Mouse (Mus musculus) CD4-positive, CD25-positive, alpha-beta regulatory T cell, adult 9 weeks (primary cell): ENCODE measurements around the gene Khdc1c. TPM values are rescaled to one million over a fixed set of nuclear protein-coding genes. Genes with fewer than 3 reads are reported as not detected.

Experiments
- polyA plus RNA-seq: library from polyadenylated mRNA; unstranded; fragments of 100-300 nt; shearing (Covaris generic); gene quantifications from one replicate; pipeline ENCODE4 v1.2.1, GENCODE M21; 2017

The Khdc1c gene
- polyA plus RNA-seq = not detected

DNA sequence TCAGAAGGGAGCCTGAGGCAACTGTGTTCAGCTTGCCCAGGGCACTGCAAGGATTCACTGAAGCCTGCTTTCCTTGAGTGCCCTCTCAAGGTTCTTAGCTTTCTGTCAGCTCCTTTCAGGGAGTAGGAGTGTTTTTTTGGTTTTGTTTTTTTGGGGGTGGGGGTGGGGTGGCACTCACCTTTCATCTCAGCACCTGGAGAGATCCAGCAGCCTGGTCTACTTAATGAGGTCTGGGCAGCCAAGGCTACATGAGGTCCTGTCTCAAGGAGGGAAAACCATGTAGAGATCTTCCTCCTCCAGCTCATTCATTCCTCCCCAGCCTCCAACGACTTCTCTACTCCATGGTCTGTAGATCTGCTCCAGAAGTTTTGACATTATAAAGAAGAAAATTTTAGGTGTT is at the start of gene Khdc1c:
Gene Khdc1c (plus strand): TSS at position 301 of the 400 bp plus-strand sequence.

DNA sequence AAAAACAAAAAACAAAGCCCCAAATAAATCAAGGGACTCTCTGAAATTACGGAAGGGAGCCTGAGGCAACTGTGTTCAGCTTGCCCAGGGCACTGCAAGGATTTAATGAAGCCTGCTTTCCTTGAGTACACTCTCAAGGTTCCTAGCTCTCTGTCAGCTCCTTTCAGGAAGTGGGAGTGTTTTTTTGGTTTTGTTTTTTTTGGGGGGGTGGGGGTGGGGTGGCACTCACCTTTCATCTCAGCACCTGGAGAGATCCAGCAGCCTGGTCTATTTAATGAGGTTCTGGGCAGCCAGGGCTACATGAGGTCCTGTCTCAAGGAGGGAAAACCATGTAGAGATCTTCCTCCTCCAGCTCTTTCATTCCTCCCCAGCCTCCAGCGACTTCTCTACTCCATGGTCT is 18.8 kb upstream of the Khdc1c start, which contains the start of gene Khdc1a:
Gene Khdc1a (plus strand): TSS at position 301 of the 400 bp plus-strand sequence.

DNA sequence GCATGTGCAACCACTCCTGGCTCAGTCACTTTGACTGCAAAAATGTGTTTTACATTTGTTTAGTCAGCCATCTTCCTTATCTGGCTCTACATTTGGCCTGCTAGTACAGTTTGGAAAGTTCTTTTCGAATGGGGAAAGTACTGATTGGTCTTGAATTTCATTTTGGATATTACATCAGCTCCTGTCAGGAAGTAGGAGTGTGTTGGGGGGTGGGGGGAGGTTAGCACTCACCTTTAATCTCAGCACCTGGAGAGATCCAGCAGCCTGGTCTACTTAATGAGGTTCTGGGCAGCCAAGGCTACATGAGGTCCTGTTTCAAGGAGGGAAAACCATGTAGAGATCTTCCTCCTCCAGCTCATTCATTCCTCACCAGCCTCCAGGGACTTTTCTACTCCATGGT is 15.1 kb downstream of the Khdc1c start, which contains the start of gene Khdc1b:
Gene Khdc1b (plus strand): TSS at position 301 of the 400 bp plus-strand sequence.

Other genes starting within 250 kb of the Khdc1c start
- gene Tmem14a, start 149.8 kb upstream of the Khdc1c start, polyA plus RNA-seq = 5.9 TPM
- 1.6 TPM for gene Gsta3, start 127.7 kb upstream of the Khdc1c start, polyA plus RNA-seq
- gene Khdc1a, start 18.7 kb upstream of the Khdc1c start, polyA plus RNA-seq = 3.7 TPM
- gene Khdc1b, start 15.2 kb downstream of the Khdc1c start, polyA plus RNA-seq = not detected